Mouse (Mus musculus) limb, embryonic 14.5 days (tissue): ENCODE data around the gene Tspan33. TPM values are rescaled to one million over a fixed set of nuclear protein-coding genes. Genes with fewer than 3 reads are reported as not detected.

Experiments
- ATAC-seq: fragments of 200-750 bp; cut with Nextera tagmentation; 2 replicates; pipeline ENCODE4 v1.8.0; 2017; ENCODE audit warnings: low read depth, moderate number of reproducible peaks, moderate TSS enrichment; ENCODE audit not compliant: low FRiP score
- DNase-seq: peaks from one replicate; pipeline ENCODE4 v3.0.0-alpha.2; 2015; ENCODE audit warnings: low spot score
- H3K27ac ChIP-seq: fragments of 300-500 bp; sonication (generic); replicated peaks from 2 replicates; pipeline ENCODE4 v1.5.1; 2014; ENCODE audit warnings: low read depth, mild to moderate bottlenecking, low read length, moderate library complexity, mixed read lengths
- H3K27me3 ChIP-seq: fragments of 300-500 bp; sonication (generic); 2 replicates; pipeline ENCODE4 v1.6.1; 2014; ENCODE audit warnings: low read length, mixed read lengths; ENCODE audit not compliant: control insufficient read depth, insufficient read depth
- H3K36me3 ChIP-seq: fragments of 300-500 bp; sonication (generic); 2 replicates; pipeline ENCODE4 v1.6.1; 2014; ENCODE audit warnings: mild to moderate bottlenecking, low read length, moderate library complexity, mixed read lengths; ENCODE audit not compliant: control insufficient read depth, insufficient read depth
- H3K4me1 ChIP-seq: fragments of 300-500 bp; sonication (generic); 2 replicates; pipeline ENCODE4 v1.6.1; 2014; ENCODE audit warnings: antibody characterized with exemption, low read length, mixed read lengths; ENCODE audit not compliant: control insufficient read depth, insufficient read depth
- H3K4me2 ChIP-seq: fragments of 300-500 bp; sonication (generic); replicated peaks from 2 replicates; pipeline ENCODE4 v1.6.1; 2014; ENCODE audit warnings: low read depth, mild to moderate bottlenecking, low read length, moderate library complexity; ENCODE audit not compliant: severe bottlenecking
- H3K4me3 ChIP-seq: fragments of 300-500 bp; sonication (generic); replicated peaks from 2 replicates; pipeline ENCODE4 v1.5.1; 2014; ENCODE audit warnings: low read length
- H3K9ac ChIP-seq: fragments of 300-500 bp; sonication (generic); 2 replicates; pipeline ENCODE4 v1.6.1; 2014; ENCODE audit warnings: mild to moderate bottlenecking, low read depth, low read length, moderate library complexity; ENCODE audit not compliant: severe bottlenecking
- H3K9me3 ChIP-seq: fragments of 300-500 bp; sonication (generic); 2 replicates; pipeline ENCODE4 v1.6.1; 2016; ENCODE audit warnings: low read length; ENCODE audit not compliant: control insufficient read depth
- POLR2A ChIP-seq: fragments of 200-500 bp; IDR thresholded peaks from 2 replicates; pipeline ENCODE4 v1.8.0; 2012; ENCODE audit warnings: inconsistent platforms, mild to moderate bottlenecking, moderate library complexity, borderline replicate concordance; ENCODE audit not compliant: insufficient read depth, insufficient read length; ENCODE audit errors: extremely low read depth
- WGBS: fragments of 180-500 bp; shearing (Covaris S2); extraction: QIAGEN DNeasy Blood & Tissue Kit; methylation state at CpG from one replicate; pipeline ENCODE4 v1.1.7; 2014; 5-methylcytosine and 5-hydroxymethylcytosine counted together
- polyA plus RNA-seq, 2 experiments: library from polyadenylated mRNA; depleted of rRNA in 1 of 2; stranded (reverse) in 1 of 2; unstranded in 1 of 2; fragments of >200 nt; fragmentation: Nextera tagmentation in 1 of 2; extraction: Ambion mirVana in 1 of 2; gene quantifications; 2 replicates each; pipeline versions ENCODE4 v1.2.1 to v1.2.3; 2012 to 2014

Tspan33 gene
- polyA plus RNA-seq, 2 experiments = 2.7 to 5.0 TPM

DNA sequence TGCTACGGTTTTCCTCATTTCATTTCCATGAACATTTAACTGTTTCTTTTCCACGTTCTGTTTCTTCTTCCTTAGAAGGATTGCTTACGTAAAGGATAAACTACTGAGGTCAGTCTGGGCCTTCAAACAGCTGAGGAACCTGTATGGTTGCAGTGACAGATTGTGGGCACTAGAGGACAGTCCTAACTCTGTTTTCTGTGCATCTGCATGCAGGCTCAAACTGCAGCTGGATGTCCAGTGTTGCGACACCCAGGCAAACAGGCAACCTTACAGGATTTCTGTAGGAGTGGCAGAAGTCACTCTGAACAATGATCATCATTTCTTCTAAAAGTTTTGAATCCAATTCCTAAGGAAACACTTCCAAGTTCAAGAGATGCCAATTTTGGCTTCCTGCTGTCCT lies 68.5 kb downstream of the Tspan33 start:
- DNase-seq (no peak), ATAC-seq (no peak)
- no peak overlapping the region for H3K4me3 ChIP-seq
- no peak overlapping the region for H3K4me2 ChIP-seq
- WGBS = 56% methylated on average over 4 of the region's 4 CpGs
- no peaks in the 10 kb centered on the region for H3K27me3 ChIP-seq
- no peak overlapping the region for H3K27ac ChIP-seq
- peaks cover 37% of the 10 kb centered on the region for H3K36me3 ChIP-seq
- no peak for TF ChIP-seq POLR2A
- H3K9ac ChIP-seq = no peak overlapping the region
- no peaks in the 10 kb centered on the region for H3K4me1 ChIP-seq
- H3K9me3 ChIP-seq = no peaks in the 10 kb centered on the region

DNA sequence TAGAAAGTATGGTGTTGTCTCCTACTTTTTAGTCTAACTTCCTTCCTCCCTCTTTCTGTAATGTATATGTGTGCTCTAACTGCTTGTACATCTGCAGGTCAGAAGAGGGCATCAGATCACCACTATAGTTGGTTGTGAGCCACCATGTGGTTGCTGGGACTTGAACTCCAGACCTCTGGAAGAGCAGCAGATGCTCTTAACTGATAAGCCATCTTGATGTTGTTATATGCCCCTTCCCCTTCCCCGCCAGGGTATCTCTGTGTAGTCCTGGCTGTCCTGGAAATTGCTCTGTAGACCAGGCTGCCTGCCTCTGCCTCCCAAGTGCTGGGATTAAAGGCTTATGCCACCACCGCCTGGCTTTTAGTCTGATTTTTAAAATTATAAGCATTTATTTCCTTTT lies 72.9 kb downstream of the Tspan33 start:
- Histone ChIP-seq H3K4me1 (peaks cover 4% of the 10 kb centered on the region; the same call in 1 of the 2 replicates), H3K4me2 (no peak overlapping the region), H3K36me3 (0 out of 2 replicates have a peak, but pooled peaks cover 9% of the 10 kb centered on the region), H3K27me3 (no peaks in the 10 kb centered on the region), H3K27ac (no peak overlapping the region), H3K9me3 (no peaks in the 10 kb centered on the region), H3K9ac (no peak overlapping the region), H3K4me3 (no peak overlapping the region)
- 91% methylated on average over 2 of the region's 2 CpGs for WGBS
- DNase-seq (no peak), ATAC-seq (no peak)
- TF ChIP-seq POLR2A = no peak

Other genes with a start within 250 kb of the Tspan33 start
- 195 and 204 TPM in 2 replicates for gene Atp6v1f, start 226.5 kb upstream of the Tspan33 start, polyA plus RNA-seq (2012; rRNA removed)
- gene Atp6v1f, start 226.5 kb upstream of the Tspan33 start, polyA plus RNA-seq (2014; fragmentation: Nextera tagmentation; extraction: Ambion mirVana) = 226 and 239 TPM in 2 replicates
- 0.12 TPM in 1 of 2 replicates, not detected in the other for gene Atp6v1fnb, start 222.8 kb upstream of the Tspan33 start, polyA plus RNA-seq (2012; rRNA removed)
- 0.35 TPM in 1 of 2 replicates, not detected in the other for gene Atp6v1fnb, start 222.8 kb upstream of the Tspan33 start, polyA plus RNA-seq (2014; fragmentation: Nextera tagmentation; extraction: Ambion mirVana)
- gene Kcp, start 186.3 kb upstream of the Tspan33 start, polyA plus RNA-seq (2012; rRNA removed) = 92.4 and 136 TPM in 2 replicates
- 27.1 and 36.0 TPM in 2 replicates for gene Kcp, start 186.3 kb upstream of the Tspan33 start, polyA plus RNA-seq (2014; fragmentation: Nextera tagmentation; extraction: Ambion mirVana)
- gene Irf5, start 167.6 kb upstream of the Tspan33 start, polyA plus RNA-seq (2012; rRNA removed) = 4.8 and 5.0 TPM in 2 replicates
- gene Irf5, start 167.6 kb upstream of the Tspan33 start, polyA plus RNA-seq (2014; fragmentation: Nextera tagmentation; extraction: Ambion mirVana) = 3.2 and 4.4 TPM in 2 replicates
- 60.1 and 64.0 TPM in 2 replicates for gene Tnpo3, start 84.3 kb upstream of the Tspan33 start, polyA plus RNA-seq (2012; rRNA removed)
- gene Tnpo3, start 84.3 kb upstream of the Tspan33 start, polyA plus RNA-seq (2014; fragmentation: Nextera tagmentation; extraction: Ambion mirVana) = 82.7 and 90.4 TPM in 2 replicates
- 104 and 134 TPM in 2 replicates for gene Smo, start 41.3 kb downstream of the Tspan33 start, polyA plus RNA-seq (2012; rRNA removed)
- 58.1 and 68.4 TPM in 2 replicates for gene Smo, start 41.3 kb downstream of the Tspan33 start, polyA plus RNA-seq (2014; fragmentation: Nextera tagmentation; extraction: Ambion mirVana)
- gene Ahcyl2, start 73.8 kb downstream of the Tspan33 start, polyA plus RNA-seq (2012; rRNA removed) = 20.8 and 23.3 TPM in 2 replicates
- 20.8 and 21.6 TPM in 2 replicates for gene Ahcyl2, start 73.8 kb downstream of the Tspan33 start, polyA plus RNA-seq (2014; fragmentation: Nextera tagmentation; extraction: Ambion mirVana)
- gene Strip2, start 222.8 kb downstream of the Tspan33 start, polyA plus RNA-seq (2012; rRNA removed) = 3.3 and 3.5 TPM in 2 replicates
- gene Strip2, start 222.8 kb downstream of the Tspan33 start, polyA plus RNA-seq (2014; fragmentation: Nextera tagmentation; extraction: Ambion mirVana) = 2.5 and 2.6 TPM in 2 replicates